Mouse (Mus musculus): ENCODE data around the gene Cbx7.

GRCm38 (mm10) chr15:79893824-79894123 is 77.1 kb downstream of the Cbx7 start:
- TF ChIP-seq POLR2A (IDR thresholded peaks at IDR 0.05; ENCODE audit: borderline replicate concordance, extremely low read depth, low read depth, low read length) (no peak), CTCF (IDR thresholded peaks at IDR 0.05; ENCODE audit: insufficient read depth, low read length) (no peak)
